Mouse (Mus musculus) heart, adult 2 months (tissue): ENCODE data around the gene Jak1. TPM values are rescaled to one million over a fixed set of nuclear protein-coding genes. Genes with fewer than 3 reads are reported as not detected.
A peak's percentile ranks its signal among the peaks of the same experiment; 100 is the strongest.

Experiments used
- DNase-seq, 2 experiments: peaks; one replicate each; pipeline ENCODE4 v3.0.0; 2021
- H3K27ac ChIP-seq: fragments of 200-600 bp; 2 replicates; pipeline ENCODE4 v1.8.1; 2022
- H3K27me3 ChIP-seq: fragments of 200-500 bp; 2 replicates; pipeline ENCODE4 v1.6.1; 2012; ENCODE audit warnings: mild to moderate bottlenecking, low read length, inconsistent platforms, mixed read lengths; ENCODE audit not compliant: control insufficient read depth, insufficient read depth
- H3K36me3 ChIP-seq: fragments of 200-500 bp; 2 replicates; pipeline ENCODE4 v1.6.1; 2012; ENCODE audit warnings: low read length, inconsistent platforms; ENCODE audit not compliant: control insufficient read depth, insufficient read depth
- H3K4me1 ChIP-seq: fragments of 200-500 bp; 2 replicates; pipeline ENCODE4 v1.6.1; 2011; ENCODE audit warnings: low read length; ENCODE audit not compliant: control insufficient read depth, insufficient read depth
- H3K4me3 ChIP-seq: fragments of 200-600 bp; 2 replicates; pipeline ENCODE4 v1.8.1; 2022
- H3K79me2 ChIP-seq: fragments of 200-500 bp; replicated peaks from 2 replicates; pipeline ENCODE4 v1.6.1; 2012; ENCODE audit warnings: mild to moderate bottlenecking, inconsistent platforms, low read length, moderate library complexity, mixed read lengths; ENCODE audit not compliant: control insufficient read depth, insufficient read depth
- H3K9ac ChIP-seq: fragments of 200-500 bp; 2 replicates; pipeline ENCODE4 v1.6.1; 2012; ENCODE audit warnings: low read depth, mild to moderate bottlenecking, control low read depth, inconsistent platforms, low read length, mixed read lengths
- CTCF ChIP-seq: fragments of 200-600 bp; IDR thresholded peaks from 2 replicates; pipeline ENCODE4 v1.8.1; 2022; ENCODE audit warnings: antibody characterized with exemption, mild to moderate bottlenecking, moderate library complexity
- EP300 ChIP-seq: fragments of 200-500 bp; IDR thresholded peaks from 2 replicates; pipeline ENCODE4 v1.6.1; 2011; ENCODE audit warnings: low read depth, low read length, control low read depth; ENCODE audit not compliant: insufficient read depth
- POLR2A ChIP-seq: fragments of 200-500 bp; IDR thresholded peaks from 2 replicates; pipeline ENCODE4 v1.6.1; 2011; ENCODE audit warnings: mild to moderate bottlenecking, low read depth, low read length, control low read depth; ENCODE audit not compliant: insufficient read depth
- WGBS: fragments of 180-500 bp; shearing (Covaris S2); methylation state at CpG from one replicate; pipeline ENCODE4 v1.1.7; 2018; 5-methylcytosine and 5-hydroxymethylcytosine counted together
- intact Hi-C: fragments of 180-260 bp; cut with DNase I; formaldehyde crosslinking; loops from one replicate; pipeline ENCODE4 v1.15.1; 2025
- polyA plus RNA-seq: library from polyadenylated mRNA; depleted of rRNA; stranded (reverse); fragments of >200 nt; gene quantifications from 2 replicates; pipeline ENCODE4 v1.2.3, GENCODE M21; 2012
- total RNA-seq, 2 experiments: library from RNA; stranded (reverse); gene quantifications; 2 replicates each; pipeline ENCODE4 v1.2.3; 2021

Jak1 gene
- total and polyA plus RNA-seq, 3 experiments = 30.9 to 95.4 (median 86.7) TPM

- no peak for DNase-seq
- no peak for TF ChIP-seq POLR2A
- TF ChIP-seq EP300 = no peak
- TF ChIP-seq CTCF = no peak
- Histone ChIP-seq H3K4me3 (no peak overlapping the region), H3K9ac (no peak overlapping the region), H3K79me2 (no peaks in the 10 kb centered on the region), H3K27ac (no peak overlapping the region), H3K4me1 (peaks cover 9% of the 10 kb centered on the region), H3K36me3 (peaks cover 19% of the 10 kb centered on the region), H3K27me3 (no peaks in the 10 kb centered on the region)
- WGBS = 58% methylated on average over 5 of the region's 5 CpGs
- intact Hi-C loops = no loop called here
These were observed 78.5 kb downstream of the Jak1 start for GRCm38 (mm10) chr4:101186591-101186990.

- Histone ChIP-seq H3K9ac (no peak overlapping the region), H3K27ac (peak overlapping the region; percentile 47; the same call in 1 of the 2 replicates), H3K4me3 (no peak overlapping the region), H3K4me1 (peaks cover 12% of the 10 kb centered on the region), H3K79me2 (no peaks in the 10 kb centered on the region), H3K36me3 (peaks cover 29% of the 10 kb centered on the region), H3K27me3 (no peaks in the 10 kb centered on the region)
- intact Hi-C loops = no loop called here
- WGBS = 52% methylated on average over 3 of the region's 3 CpGs
- DNase-seq = peak in 1 of 2 experiments; percentile 34
- TF ChIP-seq POLR2A (no peak), CTCF (no peak), EP300 (no peak)
These were observed 79.9 kb downstream of the Jak1 start for GRCm38 (mm10) chr4:101185216-101185615.

- 31% methylated on average over 9 of the region's 9 CpGs for WGBS
- peaks cover 14% of the 10 kb centered on the region for H3K4me1 ChIP-seq
- no peak for TF ChIP-seq EP300
- peak; percentile 32 for TF ChIP-seq CTCF
- 0 out of 2 replicates have a peak, but pooled peaks have one; percentile 19 for TF ChIP-seq POLR2A
- intact Hi-C loops = loop anchor here (1.0 to 5.0 kb wide), 3 partner anchors 82 to 175 kb away; no protein-coding TSS in a partner anchor
- peak overlapping the region; percentile 12; the same call in 1 of the 2 replicates for H3K4me3 ChIP-seq
- H3K79me2 ChIP-seq = no peaks in the 10 kb centered on the region
- H3K36me3 ChIP-seq = peaks cover 38% of the 10 kb centered on the region
- peak overlapping the region; percentile 63 for H3K9ac ChIP-seq
- peak overlapping the region; percentile 63 for H3K27ac ChIP-seq
- DNase-seq = peak; percentile 61 to 62
- H3K27me3 ChIP-seq = no peaks in the 10 kb centered on the region
These were observed 82.5 kb downstream of the Jak1 start for GRCm38 (mm10) chr4:101182603-101183011.

DNA sequence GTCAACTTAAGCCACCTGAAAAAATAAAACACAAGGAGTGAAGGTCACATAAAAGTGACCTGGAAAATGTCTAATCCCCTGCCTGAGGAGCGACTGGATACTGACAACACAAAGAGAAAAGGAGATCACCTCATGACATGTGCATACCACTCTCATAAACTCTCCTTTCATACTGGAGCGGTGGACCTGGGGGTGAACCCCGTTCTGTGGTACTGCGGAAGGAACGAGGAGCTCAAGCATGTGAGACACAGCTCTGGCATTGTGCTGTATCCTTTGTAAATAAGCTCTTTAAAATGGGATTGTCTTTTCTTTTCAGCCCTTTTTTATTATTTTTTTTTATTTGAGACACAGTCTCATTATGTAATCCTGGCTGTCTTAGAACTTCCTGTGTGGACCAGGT lies 84.4 kb downstream of the Jak1 start:
- TF ChIP-seq EP300 (no peak), CTCF (no peak), POLR2A (no peak)
- 66% methylated on average over 5 of the region's 5 CpGs for WGBS
- Histone ChIP-seq H3K27me3 (no peaks in the 10 kb centered on the region), H3K36me3 (peaks cover 40% of the 10 kb centered on the region), H3K4me1 (peaks cover 16% of the 10 kb centered on the region), H3K27ac (no peak overlapping the region), H3K4me3 (no peak overlapping the region), H3K9ac (no peak overlapping the region), H3K79me2 (no peaks in the 10 kb centered on the region)
- intact Hi-C loops = loop anchor here (5.0 kb wide), 1 partner anchor 177 kb away; no protein-coding TSS in a partner anchor
- no peak for DNase-seq

GRCm38 (mm10) chr4:101179836-101180235 lies 85.2 kb downstream of the Jak1 start:
- Histone ChIP-seq H3K27ac (peak overlapping the region; percentile 36), H3K36me3 (peaks cover 38% of the 10 kb centered on the region), H3K9ac (no peak overlapping the region), H3K79me2 (no peaks in the 10 kb centered on the region), H3K27me3 (no peaks in the 10 kb centered on the region), H3K4me3 (no peak overlapping the region), H3K4me1 (peaks cover 15% of the 10 kb centered on the region)
- intact Hi-C loops = loop anchor here (5.0 kb wide), 1 partner anchor 177 kb away; no protein-coding TSS in a partner anchor
- no peak for TF ChIP-seq POLR2A
- no peak for TF ChIP-seq CTCF
- no peak for TF ChIP-seq EP300
- 29% methylated on average over 6 of the region's 6 CpGs for WGBS
- DNase-seq = no peak

DNA sequence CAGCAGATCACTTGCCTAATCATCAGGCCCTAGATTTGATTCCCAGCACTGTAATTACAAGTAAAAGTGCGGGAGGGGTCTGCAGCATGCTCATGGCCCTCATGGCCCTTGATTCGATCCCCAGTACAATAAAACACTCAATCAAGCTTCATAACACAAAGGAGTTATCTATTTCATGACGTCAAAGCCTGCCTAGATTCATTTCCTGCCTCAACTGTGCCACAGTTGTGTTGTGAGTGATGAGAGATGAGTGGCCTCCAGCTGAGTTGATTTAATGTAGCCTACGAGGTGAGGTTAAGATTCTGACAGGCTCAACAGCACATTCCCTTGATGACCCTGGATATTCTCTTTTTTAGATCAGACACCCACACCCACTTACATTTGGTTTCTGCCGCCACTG lies 86.0 kb downstream of the Jak1 start:
- intact Hi-C loops = no loop called here
- Histone ChIP-seq H3K36me3 (peaks cover 38% of the 10 kb centered on the region), H3K79me2 (no peaks in the 10 kb centered on the region), H3K27me3 (no peaks in the 10 kb centered on the region), H3K4me3 (no peak overlapping the region), H3K4me1 (peaks cover 15% of the 10 kb centered on the region), H3K27ac (0 out of 2 replicates have a peak overlapping the region, but pooled peaks have one; percentile 0), H3K9ac (no peak overlapping the region)
- WGBS = 58% methylated on average over 5 of the region's 5 CpGs
- no peak for DNase-seq
- TF ChIP-seq POLR2A = no peak
- TF ChIP-seq CTCF = no peak
- TF ChIP-seq EP300 = no peak
